Mouse (Mus musculus) ES-E14 (cell line): ENCODE results near the gene Olfr507. TPM values are rescaled to one million over a fixed set of nuclear protein-coding genes. Genes with fewer than 3 reads are reported as not detected.
"Not testable (repeated sequence)": the region's sequence is repeated elsewhere in the genome, so short reads cannot be mapped to it uniquely, and the experiment has no call there.

Experiments
- DNase-seq: peaks from one replicate; pipeline ENCODE4 v3.0.0-alpha.2; 2013; ENCODE audit warnings: low read depth, low spot score
- H3K27ac ChIP-seq: 2 replicates; pipeline ENCODE4 v1.5.1; 2012; ENCODE audit warnings: low read depth, mild to moderate bottlenecking, low read length, moderate library complexity, mixed read lengths; ENCODE audit not compliant: poor library complexity, insufficient read depth, severe bottlenecking
- H3K36me3 ChIP-seq: 2 replicates; pipeline ENCODE4 v1.6.1; 2012; ENCODE audit warnings: mild to moderate bottlenecking, low read length, moderate library complexity, mixed read lengths; ENCODE audit not compliant: control insufficient read depth, poor library complexity, insufficient read depth, severe bottlenecking
- H3K4me1 ChIP-seq, 2 experiments: fragments of 150-350 bp in 1 of 2; sonication (generic) in 1 of 2; 2 replicates each; pipeline ENCODE4 v1.6.1; 2012; ENCODE audit warnings: low read length in 2 of 2, mild to moderate bottlenecking in 1 of 2, mixed read lengths in 1 of 2; ENCODE audit not compliant: control insufficient read depth in 2 of 2, insufficient read depth in 2 of 2, poor library complexity in 1 of 2
- H3K4me3 ChIP-seq, 2 experiments: fragments of 150-350 bp in 1 of 2; sonication (generic) in 1 of 2; 2 replicates each; pipeline ENCODE4 v1.5.1; 2012; ENCODE audit warnings: low read length in 2 of 2, low read depth in 1 of 2, mild to moderate bottlenecking in 1 of 2, mixed read lengths in 1 of 2; ENCODE audit not compliant: insufficient read depth in 1 of 2, poor library complexity in 1 of 2, severe bottlenecking in 1 of 2
- H3K9ac ChIP-seq: 2 replicates; pipeline ENCODE4 v1.6.1; 2012; ENCODE audit warnings: low read depth, mild to moderate bottlenecking, low read length, mixed read lengths; ENCODE audit not compliant: poor library complexity, insufficient read depth, severe bottlenecking
- H3K9me3 ChIP-seq: fragments of 150-350 bp; sonication (generic); 2 replicates; pipeline ENCODE4 v1.6.1; 2012; ENCODE audit warnings: low read depth, mild to moderate bottlenecking, low read length; ENCODE audit not compliant: control insufficient read depth, insufficient read depth
- CHD2 ChIP-seq: IDR thresholded peaks from 2 replicates; pipeline ENCODE4 v1.6.1; 2014; ENCODE audit warnings: mild to moderate bottlenecking, low read depth, low read length, inconsistent platforms
- HCFC1 ChIP-seq: IDR thresholded peaks from 2 replicates; pipeline ENCODE4 v1.6.1; 2012; ENCODE audit warnings: low read length, inconsistent platforms, borderline replicate concordance; ENCODE audit not compliant: insufficient read depth
- MAFK ChIP-seq: IDR thresholded peaks from 2 replicates; pipeline ENCODE4 v1.6.1; 2014; ENCODE audit warnings: mild to moderate bottlenecking, low read depth, low read length, inconsistent platforms; ENCODE audit not compliant: insufficient read depth
- ZC3H11A ChIP-seq: IDR thresholded peaks from 2 replicates; pipeline ENCODE4 v1.6.1; 2012; ENCODE audit warnings: low read depth, mild to moderate bottlenecking, inconsistent platforms, low read length, borderline replicate concordance
- ZNF384 ChIP-seq: IDR thresholded peaks from 2 replicates; pipeline ENCODE4 v1.6.1; 2012; ENCODE audit warnings: low read depth, low read length, inconsistent platforms
- in situ Hi-C, 2 experiments: fragments of 600-800 bp; cut with MboI; formaldehyde crosslinking; loops; one replicate each; pipeline ENCODE4 v1.15.1; 2025; ENCODE audit warnings: low sequenced_read_pairs in 2 of 2, inconsistent platforms in 1 of 2; ENCODE audit not compliant: unreplicated experiment in 2 of 2
- total RNA-seq: library from RNA; depleted of rRNA; stranded (reverse); fragments of 300-350 nt; gene quantifications from 2 replicates; pipeline ENCODE4 v1.2.3, GENCODE M21; 2012; rRNA removed

Olfr507 gene
- total RNA-seq: not detected in 2 replicates

DNA sequence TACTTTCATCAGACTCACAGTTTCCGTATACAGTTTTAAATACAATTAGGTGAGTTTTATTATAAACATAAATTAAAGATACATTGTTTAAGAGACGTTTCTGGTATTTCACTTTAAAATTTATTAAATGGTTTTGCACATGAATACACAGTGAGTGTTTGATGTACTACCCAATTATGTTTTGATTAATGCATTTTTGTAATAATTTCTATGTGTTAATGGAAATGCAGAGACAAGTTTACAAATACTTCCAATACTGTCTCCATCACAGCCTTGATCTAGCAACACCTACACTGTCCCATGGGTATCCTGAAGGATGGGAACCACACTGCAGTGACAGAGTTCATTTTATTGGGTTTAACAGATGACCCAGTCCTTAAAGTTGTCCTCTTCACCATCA, at the start of gene Olfr507:
Gene Olfr507, plus strand, starts transcription at position 301 of the 400 bp plus-strand sequence.
- no peak within 1 kb of the TSS for H3K9ac ChIP-seq
- H3K9me3 ChIP-seq: no peaks in the 10 kb centered on the region
- DNase-seq: no peak
- H3K4me3 ChIP-seq: no peak within 1 kb of the TSS
- TF ChIP-seq ZNF384 (no peak), MAFK (no peak), CHD2 (no peak), HCFC1 (no peak), ZC3H11A (no peak)
- no peak within 1 kb of the TSS for H3K27ac ChIP-seq
- H3K4me1 ChIP-seq: no peaks in the 10 kb centered on the region
- in situ Hi-C loops: no loop called here
- no peaks in the 10 kb centered on the region for H3K36me3 ChIP-seq

GRCm38 (mm10) chr7:108589797-108590196, 31.8 kb upstream of the Olfr507 start:
- DNase-seq: no peak

DNA sequence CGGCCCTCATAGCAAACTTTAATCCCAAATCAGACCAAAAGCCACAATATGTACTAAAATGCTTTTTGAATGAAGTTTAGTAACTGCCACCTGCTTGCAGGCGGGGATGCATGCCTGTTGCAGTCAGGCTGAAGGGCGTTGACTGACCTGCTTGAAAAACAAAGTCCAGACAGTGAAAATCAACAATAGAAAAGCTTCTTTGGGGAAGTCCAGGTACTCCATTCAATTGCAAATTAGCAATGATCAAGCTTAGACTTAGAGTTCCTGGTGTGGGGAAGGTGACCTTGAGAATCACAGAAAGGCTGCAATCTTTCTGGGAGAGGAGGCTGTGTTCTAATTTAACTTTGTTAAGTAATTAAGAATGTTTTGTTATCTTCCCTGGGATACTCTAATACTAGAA, 19.7 kb upstream of the Olfr507 start:
- H3K27ac ChIP-seq, H3K36me3 ChIP-seq, H3K9ac ChIP-seq, H3K4me3 ChIP-seq, H3K4me1 ChIP-seq, DNase-seq, H3K9me3 ChIP-seq, in situ Hi-C loops: not testable (repeated sequence)

More at GRCm38 (mm10) chr7:108589797-108590196, 31.8 kb upstream of the Olfr507 start:
- H3K4me1 ChIP-seq: no peaks in the 10 kb centered on the region
- H3K36me3 ChIP-seq: no peaks in the 10 kb centered on the region
- no peak for TF ChIP-seq CHD2
- TF ChIP-seq HCFC1: no peak
- TF ChIP-seq MAFK: no peak
- no peaks in the 10 kb centered on the region for H3K9me3 ChIP-seq
- no peak overlapping the region for H3K27ac ChIP-seq
- no peak overlapping the region for H3K9ac ChIP-seq
- in situ Hi-C loops: no loop called here
- H3K4me3 ChIP-seq: no peak overlapping the region

- Histone ChIP-seq H3K36me3 (no peaks in the 10 kb centered on the region), H3K9ac (no peak within 1 kb of the TSS), H3K27ac (no peak within 1 kb of the TSS), H3K4me1 (no peaks in the 10 kb centered on the region), H3K4me3 (no peak within 1 kb of the TSS), H3K9me3 (no peaks in the 10 kb centered on the region)
- DNase-seq: no peak
- TF ChIP-seq MAFK: no peak
- no peak for TF ChIP-seq ZNF384
- TF ChIP-seq ZC3H11A: no peak
- TF ChIP-seq CHD2: no peak
- no peak for TF ChIP-seq HCFC1
- in situ Hi-C loops: no loop called here
These were observed 11.1 kb upstream of the Olfr507 start, which contains the start of gene Olfr506 for GRCm38 (mm10) chr7:108610487-108610886. Gene Olfr506, plus strand, starts transcription at chr7:108610787.

- DNase-seq: no peak
- peak overlapping the region; percentile 58; the same call in 1 of the 2 replicates for H3K27ac ChIP-seq
- H3K4me1 ChIP-seq: no peaks in the 10 kb centered on the region
- H3K36me3 ChIP-seq: no peaks in the 10 kb centered on the region
- no peaks in the 10 kb centered on the region for H3K9me3 ChIP-seq
- in situ Hi-C loops: no loop called here
- no peak overlapping the region for H3K9ac ChIP-seq
- TF ChIP-seq HCFC1 (no peak), MAFK (no peak)
- no peak overlapping the region for H3K4me3 ChIP-seq
These were observed 7.5 kb upstream of the Olfr507 start for GRCm38 (mm10) chr7:108614110-108614509.
